Mouse (Mus musculus) ES-Bruce4 (cell line): ENCODE measurements around the gene Id2.

Experiments
- CTCF ChIP-seq: IDR thresholded peaks from one replicate; pipeline ENCODE4 v1.8.1; 2011; ENCODE audit warnings: low read depth, low read length
- EP300 ChIP-seq: IDR thresholded peaks from 2 replicates; pipeline ENCODE4 v1.6.1; 2011; ENCODE audit warnings: low read depth, low read length; ENCODE audit not compliant: insufficient read depth
- POLR2A ChIP-seq: IDR thresholded peaks from one replicate; pipeline ENCODE4 v1.8.1; 2011; ENCODE audit warnings: low read length; ENCODE audit not compliant: insufficient read depth

GRCm38 (mm10) chr12:25108865-25109264 is 11.9 kb upstream of the Id2 start:
- TF ChIP-seq CTCF (no peak), EP300 (peak; percentile 84), POLR2A (no peak)
